Mouse (Mus musculus) heart, embryonic 16.5 days (tissue): Measurements from ENCODE around the gene Ksr2. TPM values are rescaled to one million over a fixed set of nuclear protein-coding genes. Genes with fewer than 3 reads are reported as not detected.

Source experiments
- ATAC-seq: fragments of 200-750 bp; cut with Nextera tagmentation; replicated peaks from 2 replicates; pipeline ENCODE4 v1.8.0; 2017; ENCODE audit warnings: moderate number of reproducible peaks; ENCODE audit not compliant: insufficient read depth, low FRiP score; ENCODE audit errors: extremely low read depth
- H3K27ac ChIP-seq: fragments of 300-500 bp; sonication (generic); 2 replicates; pipeline ENCODE4 v1.5.1; 2014; ENCODE audit warnings: mild to moderate bottlenecking, low read length, control low read depth, moderate library complexity
- H3K27me3 ChIP-seq: fragments of 300-500 bp; sonication (generic); 2 replicates; pipeline ENCODE4 v1.6.1; 2014; ENCODE audit warnings: low read length, mixed read lengths; ENCODE audit not compliant: control insufficient read depth, insufficient read depth
- H3K36me3 ChIP-seq: fragments of 300-500 bp; sonication (generic); 2 replicates; pipeline ENCODE4 v1.6.1; 2014; ENCODE audit not compliant: control insufficient read depth, insufficient read depth
- H3K4me1 ChIP-seq: fragments of 300-500 bp; sonication (generic); 2 replicates; pipeline ENCODE4 v1.6.1; 2014; ENCODE audit warnings: low read length, mixed read lengths; ENCODE audit not compliant: control insufficient read depth, insufficient read depth
- H3K4me2 ChIP-seq: fragments of 300-500 bp; sonication (generic); 2 replicates; pipeline ENCODE4 v1.6.1; 2014; ENCODE audit warnings: low read depth, mild to moderate bottlenecking, control low read depth, low read length
- H3K4me3 ChIP-seq: fragments of 300-500 bp; sonication (generic); 2 replicates; pipeline ENCODE4 v1.5.1; 2014; ENCODE audit warnings: mild to moderate bottlenecking, control low read depth, low read length
- H3K9ac ChIP-seq: fragments of 300-500 bp; sonication (generic); 2 replicates; pipeline ENCODE4 v1.6.1; 2014; ENCODE audit warnings: low read length, control low read depth
- H3K9me3 ChIP-seq: fragments of 300-500 bp; sonication (generic); replicated peaks from 2 replicates; pipeline ENCODE4 v1.6.1; 2016; ENCODE audit warnings: low read length; ENCODE audit not compliant: control insufficient read depth
- WGBS: fragments of 180-500 bp; shearing (Covaris S2); extraction: QIAGEN DNeasy Blood & Tissue Kit; methylation state at CpG from one replicate; pipeline ENCODE4 v1.1.7; 2014; 5-methylcytosine and 5-hydroxymethylcytosine counted together
- polyA plus RNA-seq: library from polyadenylated mRNA; unstranded; fragments of >200 nt; fragmentation: Nextera tagmentation; extraction: Ambion mirVana; gene quantifications from 2 replicates; pipeline ENCODE4 v1.2.1, GENCODE M21; 2015

Gene Ksr2
- polyA plus RNA-seq, 1 experiment from 2014 or later, result 0.05 TPM

DNA sequence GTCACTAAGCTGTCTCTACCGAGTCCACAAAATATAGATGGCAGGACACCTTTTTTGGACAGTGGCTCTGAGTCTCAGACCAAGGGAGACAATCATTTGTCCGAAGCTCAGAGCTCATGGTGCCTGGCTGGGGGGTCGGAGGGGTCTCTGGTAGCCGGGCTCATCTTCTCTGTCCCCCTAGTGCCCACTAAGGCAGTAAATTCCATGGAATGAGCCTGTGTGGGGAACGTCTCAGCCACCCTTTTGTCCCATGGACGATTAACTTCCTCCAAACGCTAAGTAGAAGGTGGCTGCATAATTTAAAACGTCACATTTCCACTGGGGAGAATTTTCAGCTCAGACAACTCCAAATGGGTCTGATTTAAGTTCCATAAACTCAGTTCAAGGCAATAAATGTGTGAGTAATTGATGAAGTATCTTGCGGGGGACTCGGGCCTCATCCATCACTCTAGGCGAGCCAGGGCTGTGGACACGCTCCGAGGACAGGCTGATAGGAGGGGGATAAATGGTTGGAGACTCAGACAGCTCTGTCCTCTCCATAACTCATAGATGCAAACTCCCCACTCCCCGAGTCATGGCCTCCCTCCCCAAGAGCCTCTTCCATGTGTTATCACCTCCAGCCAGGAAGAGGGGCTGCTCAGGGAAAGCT, 237.6 kb downstream of the Ksr2 start:
- no peaks in the 10 kb centered on the region; the same call in 1 of the 2 replicates for H3K4me1 ChIP-seq
- H3K27ac ChIP-seq, result no peak overlapping the region
- no peak for ATAC-seq
- no peaks in the 10 kb centered on the region for H3K27me3 ChIP-seq
- no peak overlapping the region for H3K4me3 ChIP-seq
- no peak overlapping the region for H3K9ac ChIP-seq
- WGBS, result 50% methylated on average over 14 of the region's 14 CpGs
- no peaks in the 10 kb centered on the region for H3K36me3 ChIP-seq
- no peak overlapping the region for H3K4me2 ChIP-seq
- H3K9me3 ChIP-seq, result no peaks in the 10 kb centered on the region; the same call in 1 of the 2 replicates

- no peak for ATAC-seq
- 47% methylated on average over 6 of the region's 6 CpGs for WGBS
- Histone ChIP-seq H3K9ac (no peak overlapping the region), H3K4me2 (no peak overlapping the region), H3K27ac (no peak overlapping the region), H3K27me3 (no peaks in the 10 kb centered on the region), H3K4me1 (peaks cover 4% of the 10 kb centered on the region; the same call in 1 of the 2 replicates), H3K4me3 (no peak overlapping the region), H3K9me3 (no peaks in the 10 kb centered on the region), H3K36me3 (no peaks in the 10 kb centered on the region)
Measured at GRCm38 (mm10) chr5:117658641-117659040, 244.8 kb downstream of the Ksr2 start.

DNA sequence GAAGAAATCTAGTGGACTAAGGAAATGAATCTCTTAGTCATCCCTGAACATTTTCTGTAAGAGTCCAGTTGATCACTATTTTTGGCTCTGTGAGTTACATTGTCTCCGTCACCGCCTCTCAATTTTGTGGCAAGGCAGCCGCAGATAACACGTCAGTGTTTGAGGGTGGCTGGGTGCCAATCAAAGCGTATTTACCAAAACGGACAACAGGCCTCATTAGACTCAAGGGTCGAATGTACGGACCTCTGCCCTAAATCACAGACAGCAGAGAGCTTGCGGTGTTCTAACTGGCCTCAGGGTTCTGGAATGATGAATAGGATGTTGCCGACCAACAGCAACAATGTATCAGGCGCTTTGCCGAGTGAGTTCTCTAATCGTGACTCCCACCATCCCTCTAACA, 245.8 kb downstream of the Ksr2 start:
- Histone ChIP-seq H3K27ac (no peak overlapping the region), H3K27me3 (no peaks in the 10 kb centered on the region), H3K4me3 (no peak overlapping the region), H3K9ac (no peak overlapping the region), H3K36me3 (no peaks in the 10 kb centered on the region), H3K4me1 (peaks cover 4% of the 10 kb centered on the region; the same call in 1 of the 2 replicates), H3K9me3 (no peaks in the 10 kb centered on the region), H3K4me2 (no peak overlapping the region)
- WGBS, result 32% methylated on average over 13 of the region's 13 CpGs
- no peak for ATAC-seq

- Histone ChIP-seq H3K36me3 (no peaks in the 10 kb centered on the region), H3K27me3 (no peaks in the 10 kb centered on the region), H3K9me3 (no peaks in the 10 kb centered on the region), H3K4me2 (peak overlapping the region; percentile 13), H3K4me3 (no peak overlapping the region), H3K4me1 (peaks cover 10% of the 10 kb centered on the region), H3K9ac (no peak overlapping the region), H3K27ac (no peak overlapping the region)
- WGBS, result 12% methylated on average over 9 of the region's 9 CpGs
- ATAC-seq, result no peak
Measured at GRCm38 (mm10) chr5:117665181-117665580, 251.4 kb downstream of the Ksr2 start.

DNA sequence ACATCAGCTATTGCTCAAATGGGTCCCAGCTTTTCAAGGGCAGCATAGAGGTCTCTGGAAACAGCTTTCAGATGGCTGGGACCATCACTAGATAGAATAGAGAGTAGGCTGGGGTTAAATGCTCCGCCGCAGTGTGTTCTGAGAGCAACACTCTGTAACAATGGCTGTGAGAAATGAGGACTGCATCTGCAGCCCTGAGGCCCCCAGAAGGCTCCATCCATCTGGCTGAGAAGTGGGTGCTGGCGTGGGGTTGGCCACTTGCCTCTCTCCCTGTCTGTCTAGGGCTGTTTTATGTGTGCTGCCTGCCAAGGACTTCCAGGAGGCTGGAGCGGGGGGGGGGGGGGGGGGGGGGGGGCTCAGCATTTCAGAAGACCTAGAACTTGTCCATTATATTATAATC, 253.5 kb downstream of the Ksr2 start:
- no peak overlapping the region for H3K4me2 ChIP-seq
- H3K4me1 ChIP-seq, result peaks cover 16% of the 10 kb centered on the region
- 82% methylated on average over 3 of the region's 4 CpGs for WGBS
- no peaks in the 10 kb centered on the region for H3K36me3 ChIP-seq
- H3K4me3 ChIP-seq, result no peak overlapping the region
- H3K27me3 ChIP-seq, result no peaks in the 10 kb centered on the region
- H3K9me3 ChIP-seq, result no peaks in the 10 kb centered on the region
- no peak for ATAC-seq
- H3K27ac ChIP-seq, result no peak overlapping the region
- H3K9ac ChIP-seq, result no peak overlapping the region

- no peaks in the 10 kb centered on the region for H3K36me3 ChIP-seq
- no peak overlapping the region for H3K27ac ChIP-seq
- no peak overlapping the region for H3K4me3 ChIP-seq
- no peaks in the 10 kb centered on the region for H3K9me3 ChIP-seq
- H3K4me1 ChIP-seq, result peaks cover 16% of the 10 kb centered on the region
- no peak overlapping the region for H3K4me2 ChIP-seq
- H3K9ac ChIP-seq, result no peak overlapping the region
- 0 out of 2 replicates have a peak, but pooled peaks have one; percentile 47 for ATAC-seq
- WGBS, result 21% methylated on average over 4 of the region's 4 CpGs
- H3K27me3 ChIP-seq, result no peaks in the 10 kb centered on the region
Measured at GRCm38 (mm10) chr5:117669265-117669664, 255.5 kb downstream of the Ksr2 start.

- Histone ChIP-seq H3K4me1 (peaks cover 16% of the 10 kb centered on the region), H3K4me3 (no peak overlapping the region), H3K4me2 (no peak overlapping the region), H3K27me3 (no peaks in the 10 kb centered on the region), H3K27ac (no peak overlapping the region), H3K9ac (no peak overlapping the region), H3K9me3 (no peaks in the 10 kb centered on the region), H3K36me3 (no peaks in the 10 kb centered on the region)
- ATAC-seq, result no peak
- 46% methylated on average over 7 of the region's 7 CpGs for whole genome bisulfite sequencing
Measured at GRCm38 (mm10) chr5:117669843-117670242, 256.0 kb downstream of the Ksr2 start.

GRCm38 (mm10) chr5:117671362-117671761, 257.6 kb downstream of the Ksr2 start:
- 54% methylated on average over 6 of the region's 6 CpGs for WGBS
- Histone ChIP-seq H3K4me3 (no peak overlapping the region), H3K27ac (no peak overlapping the region), H3K9me3 (no peaks in the 10 kb centered on the region), H3K4me1 (peaks cover 16% of the 10 kb centered on the region), H3K4me2 (no peak overlapping the region), H3K27me3 (no peaks in the 10 kb centered on the region), H3K9ac (no peak overlapping the region), H3K36me3 (no peaks in the 10 kb centered on the region)
- no peak for ATAC-seq

- WGBS, result 55% methylated on average over 8 of the region's 8 CpGs
- H3K9me3 ChIP-seq, result no peaks in the 10 kb centered on the region
- H3K4me1 ChIP-seq, result 0 out of 2 replicates have a peak, but pooled peaks cover under 1% of the 10 kb centered on the region
- H3K4me2 ChIP-seq, result no peak overlapping the region
- H3K27me3 ChIP-seq, result no peaks in the 10 kb centered on the region
- no peak overlapping the region for H3K4me3 ChIP-seq
- ATAC-seq, result no peak
- no peak overlapping the region for H3K27ac ChIP-seq
- no peak overlapping the region for H3K9ac ChIP-seq
- no peaks in the 10 kb centered on the region for H3K36me3 ChIP-seq
Measured at GRCm38 (mm10) chr5:117675840-117676239, 262.0 kb downstream of the Ksr2 start.
